Mouse (Mus musculus): ENCODE results near the gene 1700016H13Rik.

DNA sequence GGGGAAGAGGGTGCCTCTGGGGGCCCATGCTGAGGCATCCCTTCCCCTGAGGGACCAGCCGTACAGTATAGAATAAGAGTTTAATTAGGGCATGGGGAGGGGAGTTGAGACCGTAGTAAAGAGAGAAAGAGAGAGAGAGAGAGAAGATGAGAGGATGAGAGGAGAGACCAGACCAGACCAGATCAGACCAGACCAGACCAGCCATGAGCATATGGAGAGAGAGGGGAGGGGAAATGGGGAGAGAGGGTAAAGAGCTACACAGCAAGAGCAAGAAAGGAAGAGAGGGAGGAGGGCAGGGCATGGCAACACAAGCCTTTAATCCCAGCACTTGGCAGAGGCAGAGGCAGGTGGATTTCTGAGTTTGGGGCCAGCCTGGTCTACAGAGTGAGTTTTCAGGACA lies 44.9 kb upstream of the 1700016H13Rik start:
- TF ChIP-seq CTCF (IDR thresholded peaks at IDR 0.05; ENCODE audit: low read depth) = no peak
- no peak for TF ChIP-seq EP300 (optimal IDR thresholded peaks at IDR 0.05)

All from stomach, postnatal 0 days (tissue).